Mouse (Mus musculus): ENCODE measurements at regions not wholly inside any gene's neighbourhood (a gene's known extent, or its start where the extent isn't known, plus 50 kb on each side); places are given as distances from the start of the nearest gene placed in this dataset.

DNA sequence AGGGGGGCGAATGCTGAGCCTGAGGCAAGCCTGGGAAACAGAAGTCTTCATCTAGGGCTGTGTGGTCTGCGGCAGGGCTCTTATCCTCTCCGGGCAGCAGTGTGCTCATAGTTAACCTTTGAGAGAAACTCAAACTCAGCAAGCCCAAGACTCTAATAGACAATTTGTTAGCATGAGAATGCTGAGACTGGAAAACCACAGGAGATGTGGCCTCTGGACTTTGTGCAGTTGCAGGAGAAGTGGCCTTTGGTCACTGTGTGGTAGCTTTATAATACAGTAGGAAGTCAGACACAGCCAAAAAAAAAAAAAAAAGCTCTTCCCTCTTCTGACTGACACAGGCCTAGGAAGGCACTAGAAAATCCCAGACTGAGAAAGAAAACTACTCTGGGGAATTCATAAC is 228.2 kb downstream of the Pdcd6ip start:
- no peaks in the 10 kb centered on the region for H3K4me1 ChIP-seq
- H3K9me3 ChIP-seq (replicated peaks), result no peaks in the 10 kb centered on the region; the same call in 1 of the 2 replicates

DNA sequence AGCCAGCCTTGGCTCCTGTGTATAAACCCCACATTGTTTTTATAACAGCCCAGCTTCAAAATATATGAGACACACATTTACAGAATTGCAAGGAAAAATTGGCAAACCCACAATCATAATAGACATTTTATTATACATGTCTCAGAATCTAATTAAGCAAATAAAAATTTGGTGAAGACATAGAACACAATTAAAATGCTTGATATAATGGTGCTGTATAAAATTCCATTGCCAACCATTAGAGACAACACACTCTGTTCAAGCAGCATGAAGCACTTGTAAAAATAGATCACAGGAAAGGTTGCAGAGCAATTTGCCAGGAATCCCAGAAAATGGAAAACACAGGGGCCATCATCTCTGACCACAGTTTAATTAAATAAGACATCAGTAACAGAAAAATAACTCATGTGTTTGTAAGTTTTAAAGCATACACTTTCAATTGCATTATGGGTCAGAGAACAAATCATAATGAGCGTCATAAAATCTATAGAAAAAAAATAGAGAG is 229.2 kb downstream of the Pdcd6ip start:
- ATAC-seq, result no peak

More for the DNA sequence above, 228.2 kb downstream of the Pdcd6ip start:
- Histone ChIP-seq H3K4me2 (no peak overlapping the region), H3K27ac (no peak overlapping the region), H3K27me3 (no peaks in the 10 kb centered on the region), H3K4me3 (no peak overlapping the region), H3K36me3 (ENCODE audit: poor library complexity, severe bottlenecking) (no peaks in the 10 kb centered on the region), H3K9ac (no peak overlapping the region)
- 95% methylated on average over 3 of the region's 3 CpGs for WGBS
- ATAC-seq, result no peak

DNA sequence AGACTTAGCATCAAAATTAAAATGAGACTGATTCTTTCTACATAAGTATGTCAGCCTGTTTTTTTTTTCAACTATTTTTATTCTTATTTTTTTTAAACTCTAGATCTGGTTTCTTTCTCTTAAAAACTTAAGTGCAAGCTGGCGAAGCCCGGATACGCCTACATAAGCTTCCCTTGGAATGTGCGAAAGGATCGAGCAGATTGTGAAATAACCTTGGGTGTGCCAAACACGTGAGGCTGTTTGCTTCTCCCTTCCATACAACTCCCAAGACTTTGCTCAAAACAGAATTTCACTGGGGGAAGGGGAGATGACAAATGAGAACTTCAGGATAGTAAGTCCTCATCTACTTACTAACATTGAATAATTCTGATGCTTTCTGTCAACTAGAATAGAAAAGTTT is 236.3 kb downstream of the Pdcd6ip start:
- Histone ChIP-seq H3K9me3 (replicated peaks) (no peaks in the 10 kb centered on the region), H3K4me1 (no peaks in the 10 kb centered on the region), H3K4me2 (no peak overlapping the region), H3K36me3 (ENCODE audit: poor library complexity, severe bottlenecking) (no peaks in the 10 kb centered on the region), H3K4me3 (no peak overlapping the region), H3K9ac (no peak overlapping the region), H3K27ac (no peak overlapping the region), H3K27me3 (no peaks in the 10 kb centered on the region)
- WGBS, result 91% methylated on average over 6 of the region's 6 CpGs
- no peak for ATAC-seq

More for the DNA sequence above, 229.2 kb downstream of the Pdcd6ip start:
- Histone ChIP-seq H3K36me3 (ENCODE audit: poor library complexity, severe bottlenecking) (no peaks in the 10 kb centered on the region), H3K4me3 (no peak overlapping the region), H3K4me2 (no peak overlapping the region), H3K9ac (no peak overlapping the region), H3K27ac (no peak overlapping the region), H3K9me3 (replicated peaks) (no peaks in the 10 kb centered on the region; the same call in 1 of the 2 replicates), H3K4me1 (no peaks in the 10 kb centered on the region), H3K27me3 (no peaks in the 10 kb centered on the region)
- 90% methylated on average over 1 of the region's 1 CpGs for WGBS

DNA sequence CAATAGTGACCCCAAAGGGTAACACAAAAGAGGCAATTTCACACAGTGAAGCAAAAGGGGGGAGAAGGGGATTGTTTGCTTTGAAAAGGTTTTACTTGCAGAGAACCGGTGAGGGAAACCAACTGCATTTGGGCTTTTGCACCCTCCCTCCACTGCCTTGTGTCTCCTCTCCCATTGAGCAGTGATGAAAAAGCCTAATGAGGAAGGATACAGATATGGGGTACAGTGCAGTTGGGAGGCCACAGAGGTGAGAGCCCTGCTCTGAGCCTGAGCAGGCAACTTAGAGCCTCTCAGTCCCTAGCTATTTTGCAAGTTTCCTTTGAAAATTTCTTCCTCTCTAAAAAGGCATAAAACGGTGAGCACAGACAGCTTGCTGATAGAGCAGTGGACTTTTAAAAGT is 245.2 kb downstream of the Pdcd6ip start:
- H3K4me2 ChIP-seq, result no peak overlapping the region
- peak; percentile 69 for ATAC-seq
- H3K27me3 ChIP-seq, result no peaks in the 10 kb centered on the region
- no peaks in the 10 kb centered on the region for H3K9me3 ChIP-seq (replicated peaks)
- H3K27ac ChIP-seq, result no peak overlapping the region
- peaks cover 17% of the 10 kb centered on the region for H3K4me1 ChIP-seq
- 14% methylated on average over 2 of the region's 2 CpGs for WGBS
- no peak overlapping the region for H3K9ac ChIP-seq
- H3K4me3 ChIP-seq, result no peak overlapping the region
- H3K36me3 ChIP-seq (ENCODE audit: poor library complexity, severe bottlenecking), result no peaks in the 10 kb centered on the region

DNA sequence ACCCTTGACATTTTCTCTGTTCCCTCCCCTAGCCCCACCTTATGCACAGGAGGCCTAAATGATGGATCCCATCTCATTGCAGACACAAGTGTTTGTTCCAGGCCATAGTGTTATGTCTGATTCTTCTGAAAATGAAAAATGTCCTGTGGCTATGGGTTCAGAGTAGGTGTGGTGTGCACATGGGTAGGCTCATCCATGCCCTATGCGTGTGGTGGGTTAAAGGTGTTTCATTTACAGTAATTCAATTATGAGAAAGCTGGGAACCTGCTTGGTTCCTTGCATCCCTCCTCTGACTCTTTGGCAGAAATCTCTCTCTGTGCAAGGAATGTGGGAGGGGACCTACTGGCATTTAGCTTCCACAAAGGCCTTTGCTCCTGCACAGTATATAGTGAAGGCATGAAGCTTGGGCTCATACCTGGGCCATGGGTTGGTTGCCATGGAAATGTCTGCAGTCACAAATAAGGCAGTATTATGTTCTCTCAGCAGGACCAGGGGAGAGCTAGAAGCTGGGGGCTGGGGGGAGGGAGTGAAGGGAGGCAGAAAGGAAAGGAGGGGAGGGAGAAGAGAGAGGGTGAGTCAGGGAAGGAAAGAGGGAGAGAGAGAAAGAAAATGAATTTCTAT is 245.7 kb downstream of the Pdcd6ip start:
- 29% methylated on average over 1 of the region's 1 CpGs for whole genome bisulfite sequencing
- peak overlapping the region; percentile 61 for H3K27ac ChIP-seq
- H3K4me2 ChIP-seq, result no peak overlapping the region
- no peaks in the 10 kb centered on the region for H3K27me3 ChIP-seq
- peak; percentile 90 for ATAC-seq
- H3K36me3 ChIP-seq (ENCODE audit: poor library complexity, severe bottlenecking), result no peaks in the 10 kb centered on the region
- H3K9me3 ChIP-seq (replicated peaks), result no peaks in the 10 kb centered on the region
- no peak overlapping the region for H3K4me3 ChIP-seq
- H3K9ac ChIP-seq, result no peak overlapping the region
- H3K4me1 ChIP-seq, result peaks cover 17% of the 10 kb centered on the region

DNA sequence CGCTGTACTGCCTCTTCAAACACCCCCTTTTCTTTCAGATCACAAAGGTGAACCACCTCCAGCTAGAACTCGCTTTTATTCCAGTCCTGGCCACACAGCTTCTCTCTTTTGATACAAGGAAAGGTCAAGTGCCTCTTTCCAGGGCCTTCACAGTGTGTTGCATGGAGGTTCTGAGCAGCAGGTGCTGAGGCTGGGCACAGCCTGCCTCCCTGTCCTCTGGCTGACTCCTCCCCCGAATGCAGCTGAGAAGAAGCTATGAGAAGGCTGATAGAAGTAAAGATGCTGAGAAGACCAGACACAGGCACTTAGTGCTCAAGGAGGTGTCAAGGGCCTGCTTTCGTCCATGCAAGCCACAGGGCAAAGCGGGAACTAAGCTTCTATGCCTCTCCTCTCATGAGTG is 248.2 kb downstream of the Pdcd6ip start:
- H3K4me1 ChIP-seq, result peaks cover 17% of the 10 kb centered on the region
- H3K4me2 ChIP-seq, result no peak overlapping the region
- no peaks in the 10 kb centered on the region for H3K27me3 ChIP-seq
- H3K27ac ChIP-seq, result no peak overlapping the region
- H3K4me3 ChIP-seq, result no peak overlapping the region
- WGBS, result 77% methylated on average over 5 of the region's 5 CpGs
- no peaks in the 10 kb centered on the region for H3K9me3 ChIP-seq (replicated peaks)
- no peak overlapping the region for H3K9ac ChIP-seq
- no peaks in the 10 kb centered on the region for H3K36me3 ChIP-seq (ENCODE audit: poor library complexity, severe bottlenecking)
- no peak for ATAC-seq

DNA sequence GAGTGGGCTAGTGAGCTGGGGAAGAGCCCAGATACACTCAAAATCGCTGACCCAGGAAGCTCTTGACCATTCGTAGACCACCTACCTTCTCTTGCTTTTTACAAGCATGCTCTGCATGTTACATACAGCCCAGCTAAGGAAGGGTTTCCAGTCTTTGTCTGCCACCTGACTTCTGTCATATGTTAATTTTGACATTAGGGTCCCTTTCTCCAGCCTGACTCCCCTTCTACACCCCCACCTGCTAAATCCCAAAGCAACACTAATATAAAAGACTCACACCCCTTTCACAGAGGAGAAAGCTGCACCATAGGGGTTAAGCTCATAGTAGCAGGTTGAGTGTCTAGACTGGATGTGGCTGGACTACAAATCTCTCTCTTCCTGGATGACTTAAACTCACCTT is 248.8 kb downstream of the Pdcd6ip start:
- H3K4me3 ChIP-seq, result no peak overlapping the region
- H3K27ac ChIP-seq, result no peak overlapping the region
- H3K4me2 ChIP-seq, result no peak overlapping the region
- H3K4me1 ChIP-seq, result peaks cover 17% of the 10 kb centered on the region
- 39% methylated on average over 2 of the region's 2 CpGs for WGBS
- no peaks in the 10 kb centered on the region for H3K27me3 ChIP-seq
- no peaks in the 10 kb centered on the region for H3K9me3 ChIP-seq (replicated peaks)
- H3K9ac ChIP-seq, result no peak overlapping the region
- H3K36me3 ChIP-seq (ENCODE audit: poor library complexity, severe bottlenecking), result no peaks in the 10 kb centered on the region
- ATAC-seq, result no peak

DNA sequence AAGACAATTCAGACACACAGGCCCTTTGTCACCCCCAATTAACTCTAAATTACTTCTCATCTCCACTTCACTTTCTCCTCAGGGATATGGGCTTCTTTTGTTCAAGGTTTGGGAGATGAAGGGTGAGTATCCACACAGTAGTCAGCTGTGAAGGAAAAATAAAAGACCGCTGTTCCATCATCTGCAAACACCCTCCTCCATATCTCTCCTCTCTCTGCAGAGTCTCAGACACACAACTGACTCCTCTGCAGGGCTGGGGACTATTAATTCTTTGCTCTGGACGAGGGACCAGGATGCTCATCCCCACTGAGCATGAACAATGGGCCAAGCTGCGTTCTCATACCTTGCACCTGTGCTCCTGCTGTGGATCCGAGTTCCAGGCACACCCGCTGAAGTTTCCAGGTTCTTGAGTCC is 249.3 kb downstream of the Pdcd6ip start:
- Histone ChIP-seq H3K36me3 (ENCODE audit: poor library complexity, severe bottlenecking) (no peaks in the 10 kb centered on the region), H3K4me3 (no peak overlapping the region), H3K27ac (no peak overlapping the region), H3K27me3 (no peaks in the 10 kb centered on the region), H3K9ac (no peak overlapping the region), H3K4me1 (peaks cover 17% of the 10 kb centered on the region), H3K4me2 (no peak overlapping the region), H3K9me3 (replicated peaks) (no peaks in the 10 kb centered on the region)
- no peak for ATAC-seq
- WGBS, result 15% methylated on average over 5 of the region's 5 CpGs

DNA sequence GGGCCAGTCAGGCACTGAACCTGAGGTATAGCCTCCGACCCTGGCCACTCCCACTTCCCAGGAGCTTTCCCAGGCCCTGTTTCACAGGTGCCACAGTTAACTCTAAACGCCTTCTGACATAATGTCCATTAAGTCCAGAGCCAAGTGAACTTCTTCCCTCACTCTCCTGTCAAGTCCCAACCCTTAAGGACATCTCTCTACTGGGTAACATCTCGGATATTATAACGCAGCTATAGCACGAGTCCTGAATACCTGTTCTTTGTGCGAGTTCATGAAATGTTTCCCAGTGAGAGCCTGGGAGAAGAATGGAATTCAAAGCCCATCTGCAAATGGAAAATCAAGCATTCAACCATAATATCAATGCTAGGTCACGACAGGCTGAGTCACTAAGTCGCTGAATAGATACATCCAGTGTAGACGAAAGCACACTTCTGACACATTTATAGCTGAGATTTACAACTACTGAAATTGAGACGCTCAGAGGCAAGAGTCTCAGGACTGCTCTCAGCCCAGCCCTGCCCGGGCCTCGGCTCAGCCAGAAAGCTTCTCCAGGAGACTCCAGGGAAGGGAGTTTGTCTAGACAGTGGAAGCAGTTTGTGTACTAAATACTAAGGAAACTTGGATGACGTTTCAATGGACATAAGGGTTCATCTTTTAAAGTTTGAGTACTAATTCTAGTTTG is 250.7 kb downstream of the Pdcd6ip start:
- no peaks in the 10 kb centered on the region for H3K36me3 ChIP-seq (ENCODE audit: poor library complexity, severe bottlenecking)
- H3K27me3 ChIP-seq, result no peaks in the 10 kb centered on the region
- H3K9ac ChIP-seq, result no peak overlapping the region
- H3K4me2 ChIP-seq, result no peak overlapping the region
- no peak overlapping the region for H3K4me3 ChIP-seq
- ATAC-seq, result no peak
- H3K4me1 ChIP-seq, result peaks cover 7% of the 10 kb centered on the region
- no peak overlapping the region for H3K27ac ChIP-seq
- WGBS, result 94% methylated on average over 13 of the region's 13 CpGs
- no peaks in the 10 kb centered on the region for H3K9me3 ChIP-seq (replicated peaks)

DNA sequence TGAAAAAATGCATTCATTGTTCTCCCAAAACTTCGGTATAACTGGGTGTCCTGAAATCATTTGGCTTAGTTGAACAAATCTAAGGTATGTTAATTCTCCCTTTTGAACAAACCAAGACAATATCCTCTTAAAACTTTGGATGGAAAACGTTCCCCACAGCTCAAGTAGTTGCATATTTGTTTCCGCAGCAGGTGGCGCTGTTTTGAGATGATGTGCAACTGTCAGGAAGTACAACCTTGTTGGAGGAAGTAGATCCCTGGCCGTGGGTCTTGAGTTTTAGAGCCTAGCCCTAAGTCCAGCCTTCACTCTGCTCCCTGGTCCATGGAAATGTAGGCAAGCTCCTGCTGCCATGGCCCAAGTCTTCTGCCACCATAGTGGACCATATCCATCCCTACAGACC is 252.5 kb downstream of the Pdcd6ip start:
- Histone ChIP-seq H3K4me2 (no peak overlapping the region), H3K9me3 (replicated peaks) (no peaks in the 10 kb centered on the region), H3K9ac (no peak overlapping the region), H3K4me1 (peaks cover 5% of the 10 kb centered on the region; the same call in 1 of the 2 replicates), H3K27ac (no peak overlapping the region), H3K36me3 (ENCODE audit: poor library complexity, severe bottlenecking) (no peaks in the 10 kb centered on the region), H3K27me3 (no peaks in the 10 kb centered on the region), H3K4me3 (no peak overlapping the region)
- no peak for ATAC-seq
- 93% methylated on average over 5 of the region's 5 CpGs for WGBS

DNA sequence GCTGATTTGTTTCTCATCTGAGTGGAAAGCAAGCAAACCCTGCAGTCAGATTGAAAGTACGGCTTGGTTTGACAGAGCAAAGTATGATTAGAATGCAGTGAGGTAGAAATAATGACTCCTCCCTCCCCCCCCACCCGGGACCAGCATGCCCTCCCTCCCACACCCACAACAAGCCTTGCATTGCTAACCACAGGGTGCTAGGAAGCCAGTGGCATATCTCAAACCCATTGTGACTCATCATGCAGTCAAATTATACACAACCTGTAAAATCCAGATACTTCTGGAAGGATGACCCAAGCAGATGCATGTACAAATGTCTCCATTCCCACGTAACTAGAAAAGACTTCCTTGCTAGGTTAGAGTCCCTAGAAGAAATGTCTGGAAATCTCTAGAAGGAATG is 254.8 kb downstream of the Pdcd6ip start:
- WGBS, result 53% methylated on average over 3 of the region's 3 CpGs
- no peak overlapping the region for H3K27ac ChIP-seq
- no peaks in the 10 kb centered on the region for H3K9me3 ChIP-seq (replicated peaks)
- ATAC-seq, result no peak
- H3K4me3 ChIP-seq, result no peak overlapping the region
- no peak overlapping the region for H3K9ac ChIP-seq
- H3K4me1 ChIP-seq, result no peaks in the 10 kb centered on the region
- H3K36me3 ChIP-seq (ENCODE audit: poor library complexity, severe bottlenecking), result no peaks in the 10 kb centered on the region
- no peaks in the 10 kb centered on the region for H3K27me3 ChIP-seq
- H3K4me2 ChIP-seq, result no peak overlapping the region

DNA sequence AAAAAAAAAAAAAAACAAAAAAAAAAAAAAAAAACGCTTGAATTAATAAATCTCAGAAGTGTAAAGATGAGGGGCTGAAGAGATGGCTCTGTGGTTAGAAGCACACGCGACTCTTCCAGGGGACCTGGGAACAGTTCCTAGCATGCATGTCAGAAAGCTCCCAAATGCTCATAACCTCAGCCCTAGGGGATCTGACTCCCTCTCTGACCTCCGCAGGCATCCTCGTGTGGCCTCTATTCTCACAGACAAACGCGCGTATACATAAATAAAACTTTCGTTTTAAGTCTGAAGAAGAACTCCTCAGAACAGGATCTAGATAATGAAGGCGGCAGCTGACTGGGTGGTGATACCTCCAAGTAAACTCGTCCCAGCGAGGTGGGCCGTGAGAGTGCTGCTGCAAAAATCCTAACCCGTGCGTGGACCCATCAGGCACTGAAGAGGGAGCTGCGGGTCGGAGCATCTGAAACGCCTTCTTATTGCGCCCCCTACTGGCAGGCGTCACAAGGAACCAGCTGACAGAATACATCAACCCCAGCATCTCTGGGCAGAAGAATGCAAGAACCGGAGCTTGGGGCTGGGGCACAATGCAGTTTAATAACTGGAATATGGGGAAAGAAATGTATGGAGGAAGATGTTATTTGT is 266.2 kb downstream of the Pdcd6ip start:
- no peaks in the 10 kb centered on the region for H3K36me3 ChIP-seq (ENCODE audit: poor library complexity, severe bottlenecking)
- peak overlapping the region; percentile 32 for H3K4me3 ChIP-seq
- no peaks in the 10 kb centered on the region for H3K27me3 ChIP-seq
- peak; percentile 92 for ATAC-seq
- peak overlapping the region; percentile 57 for H3K4me2 ChIP-seq
- H3K9ac ChIP-seq, result no peak overlapping the region
- H3K9me3 ChIP-seq (replicated peaks), result no peaks in the 10 kb centered on the region
- H3K4me1 ChIP-seq, result no peaks in the 10 kb centered on the region
- no peak overlapping the region for H3K27ac ChIP-seq
- WGBS, result 8% methylated on average over 21 of the region's 21 CpGs

All from forebrain, embryonic 13.5 days (tissue).